Mouse (Mus musculus): Measurements from ENCODE around the gene Gm10283. TPM values are rescaled to one million over a fixed set of nuclear protein-coding genes. Genes with fewer than 3 reads are reported as not detected.

The Gm10283 gene
- polyA plus RNA-seq, 1 experiment from 2014 or later = not detected

- Histone ChIP-seq H3K27ac (ENCODE audit: low read depth, low read length) (no peak overlapping the region), H3K36me3 (ENCODE audit: control insufficient read depth, insufficient read depth, low read length) (no peaks in the 10 kb centered on the region), H3K27me3 (ENCODE audit: control insufficient read depth, insufficient read depth, low read length) (no peaks in the 10 kb centered on the region), H3K4me1 (ENCODE audit: control insufficient read depth, insufficient read depth, low read length) (no peaks in the 10 kb centered on the region), H3K4me2 (replicated peaks; ENCODE audit: low read depth, low read length) (no peak overlapping the region), H3K9me3 (ENCODE audit: control insufficient read depth, low read length) (no peaks in the 10 kb centered on the region), H3K4me3 (ENCODE audit: low read length) (no peak overlapping the region), H3K9ac (ENCODE audit: low read depth, low read length) (no peak overlapping the region)
- WGBS = 48% methylated on average over 2 of the region's 2 CpGs
- peak; percentile 64; the same call in 1 of the 2 replicates for ATAC-seq (ENCODE audit: low FRiP score, low TSS enrichment)
Observed at GRCm38 (mm10) chr8:60386589-60386988, 116.4 kb downstream of the Gm10283 start.

Other genes with a start within 250 kb of the Gm10283 start
- gene Aadat, start 2.7 kb upstream of the Gm10283 start, polyA plus RNA-seq (2014; fragmentation: Nextera tagmentation; extraction: Ambion mirVana) = 7.0 and 13.7 TPM in 2 replicates
- gene Mfap3l, start 129.6 kb upstream of the Gm10283 start, polyA plus RNA-seq (2014; fragmentation: Nextera tagmentation; extraction: Ambion mirVana) = 3.0 and 5.4 TPM in 2 replicates